Mouse (Mus musculus): ENCODE measurements at regions not wholly inside any gene's neighbourhood (a gene's known extent, or its start where the extent isn't known, plus 50 kb on each side); places are given as distances from the start of the nearest gene placed in this dataset.

GRCm38 (mm10) chr17:82846776-82847494 is 368.2 kb upstream of the Pkdcc start:
- Histone ChIP-seq H3K27ac (ENCODE audit: low read depth) (no peak overlapping the region), H3K9ac (replicated peaks) (no peak overlapping the region), H3K9me3 (ENCODE audit: low read length) (no peaks in the 10 kb centered on the region), H3K36me3 (replicated peaks; ENCODE audit: insufficient read depth, low read length) (no peaks in the 10 kb centered on the region), H3K4me2 (ENCODE audit: low read depth, low read length) (no peak overlapping the region), H3K27me3 (ENCODE audit: insufficient read depth, low read length) (no peaks in the 10 kb centered on the region), H3K4me3 (ENCODE audit: low read depth, low read length) (no peak overlapping the region), H3K4me1 (ENCODE audit: insufficient read depth) (no peaks in the 10 kb centered on the region)
- WGBS (ENCODE audit: insufficient replicate concordance), result 33% methylated on average over 5 of the region's 5 CpGs
- DNase-seq (no peak), ATAC-seq (no peak)
- no peak for TF ChIP-seq EP300 (IDR thresholded peaks at IDR 0.05; ENCODE audit: low read depth)
- TF ChIP-seq CTCF (IDR thresholded peaks at IDR 0.05; ENCODE audit: low read depth), result no peak

GRCm38 (mm10) chr17:82857199-82858147 is 357.6 kb upstream of the Pkdcc start:
- Histone ChIP-seq H3K27me3 (ENCODE audit: insufficient read depth, low read length) (no peaks in the 10 kb centered on the region), H3K4me3 (ENCODE audit: low read depth, low read length) (no peak overlapping the region), H3K9me3 (ENCODE audit: low read length) (no peaks in the 10 kb centered on the region), H3K27ac (ENCODE audit: low read depth) (no peak overlapping the region), H3K36me3 (replicated peaks; ENCODE audit: insufficient read depth, low read length) (no peaks in the 10 kb centered on the region), H3K4me1 (ENCODE audit: insufficient read depth) (no peaks in the 10 kb centered on the region), H3K4me2 (ENCODE audit: low read depth, low read length) (no peak overlapping the region), H3K9ac (replicated peaks) (no peak overlapping the region)
- 24% methylated on average over 16 of the region's 16 CpGs for WGBS (ENCODE audit: insufficient replicate concordance)
- TF ChIP-seq CTCF (IDR thresholded peaks at IDR 0.05; ENCODE audit: low read depth) (peak; percentile 84), EP300 (IDR thresholded peaks at IDR 0.05; ENCODE audit: low read depth) (no peak)
- peak; percentile 63 for DNase-seq
- ATAC-seq, result no peak

DNA sequence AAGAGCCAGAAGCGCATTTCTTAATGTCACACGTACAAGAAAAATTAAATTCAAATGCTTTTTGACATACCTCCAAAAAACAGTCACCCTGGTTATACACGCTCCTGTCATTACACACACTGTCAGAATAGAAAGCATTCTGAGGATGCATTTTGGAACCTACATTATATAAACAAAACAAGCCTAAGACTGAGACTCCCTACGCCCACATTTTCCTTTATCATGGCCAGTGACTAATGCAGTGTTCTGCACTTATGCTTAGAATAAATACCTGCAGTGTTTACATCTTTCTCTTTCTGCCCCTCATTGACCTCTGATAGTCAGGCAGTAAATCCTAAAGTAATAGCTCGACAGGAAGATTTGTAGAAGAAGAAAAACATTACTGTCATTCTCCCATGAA is 354.7 kb upstream of the Pkdcc start:
- Histone ChIP-seq H3K4me1 (ENCODE audit: insufficient read depth) (no peaks in the 10 kb centered on the region), H3K9ac (replicated peaks) (no peak overlapping the region), H3K36me3 (replicated peaks; ENCODE audit: insufficient read depth, low read length) (no peaks in the 10 kb centered on the region), H3K27ac (ENCODE audit: low read depth) (no peak overlapping the region), H3K9me3 (ENCODE audit: low read length) (no peaks in the 10 kb centered on the region), H3K27me3 (ENCODE audit: insufficient read depth, low read length) (no peaks in the 10 kb centered on the region), H3K4me3 (ENCODE audit: low read depth, low read length) (no peak overlapping the region), H3K4me2 (ENCODE audit: low read depth, low read length) (no peak overlapping the region)
- DNase-seq (no peak), ATAC-seq (no peak)
- WGBS (ENCODE audit: insufficient replicate concordance), result 75% methylated on average over 5 of the region's 5 CpGs
- TF ChIP-seq CTCF (IDR thresholded peaks at IDR 0.05; ENCODE audit: low read depth), result no peak
- no peak for TF ChIP-seq EP300 (IDR thresholded peaks at IDR 0.05; ENCODE audit: low read depth)

DNA sequence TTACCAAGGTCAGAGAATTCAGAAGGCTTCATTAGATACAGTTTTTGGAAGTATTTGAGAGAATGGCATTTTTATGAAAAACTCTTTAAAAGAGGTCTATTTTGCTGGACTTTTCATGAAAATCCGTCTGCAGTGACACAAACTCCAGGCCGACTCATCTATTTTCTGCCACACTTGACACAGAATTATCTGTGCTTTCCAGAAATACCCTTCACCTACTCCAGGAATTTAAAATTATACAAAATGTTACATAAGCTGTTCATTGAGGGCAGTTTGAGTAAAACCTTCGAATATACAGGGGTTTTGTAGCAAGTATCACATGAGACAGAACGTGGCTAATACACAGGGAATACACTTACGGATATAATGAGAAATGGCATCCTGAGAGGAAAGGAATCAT is 354.1 kb upstream of the Pkdcc start:
- 68% methylated on average over 5 of the region's 5 CpGs for WGBS (ENCODE audit: insufficient replicate concordance)

DNA sequence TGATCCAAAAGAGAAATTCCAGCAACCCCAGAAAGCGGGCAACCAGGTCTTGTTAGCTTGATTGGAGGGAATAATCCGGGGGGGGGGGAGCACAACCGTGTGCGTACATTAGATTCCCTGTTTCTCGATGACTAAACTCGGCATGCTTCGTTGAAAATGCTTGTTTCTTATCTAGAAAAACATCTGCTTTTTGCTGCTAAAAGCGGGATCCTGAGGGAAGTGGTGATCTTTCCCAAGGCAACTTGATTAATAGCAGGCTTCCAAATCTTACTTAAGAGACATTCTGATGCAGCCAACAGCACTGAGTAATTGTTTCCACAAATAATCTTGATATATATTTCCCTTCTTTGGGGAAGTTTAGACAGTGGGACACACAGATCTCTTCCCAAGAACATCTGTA is 338.0 kb upstream of the Pkdcc start:
- Histone ChIP-seq H3K4me1 (ENCODE audit: insufficient read depth) (no peaks in the 10 kb centered on the region), H3K9me3 (ENCODE audit: low read length) (no peaks in the 10 kb centered on the region), H3K4me2 (ENCODE audit: low read depth, low read length) (no peak overlapping the region), H3K4me3 (ENCODE audit: low read depth, low read length) (no peak overlapping the region), H3K9ac (replicated peaks) (no peak overlapping the region), H3K36me3 (replicated peaks; ENCODE audit: insufficient read depth, low read length) (no peaks in the 10 kb centered on the region), H3K27me3 (ENCODE audit: insufficient read depth, low read length) (no peaks in the 10 kb centered on the region), H3K27ac (ENCODE audit: low read depth) (no peak overlapping the region)
- DNase-seq (no peak), ATAC-seq (no peak)
- TF ChIP-seq CTCF (IDR thresholded peaks at IDR 0.05; ENCODE audit: low read depth) (no peak), EP300 (IDR thresholded peaks at IDR 0.05; ENCODE audit: low read depth) (no peak)
- 49% methylated on average over 8 of the region's 8 CpGs for WGBS (ENCODE audit: insufficient replicate concordance)

More for the DNA sequence above, 354.1 kb upstream of the Pkdcc start:
- Histone ChIP-seq H3K9me3 (ENCODE audit: low read length) (no peaks in the 10 kb centered on the region), H3K27ac (ENCODE audit: low read depth) (no peak overlapping the region), H3K9ac (replicated peaks) (no peak overlapping the region), H3K27me3 (ENCODE audit: insufficient read depth, low read length) (no peaks in the 10 kb centered on the region), H3K4me1 (ENCODE audit: insufficient read depth) (no peaks in the 10 kb centered on the region), H3K4me2 (ENCODE audit: low read depth, low read length) (no peak overlapping the region), H3K4me3 (ENCODE audit: low read depth, low read length) (no peak overlapping the region), H3K36me3 (replicated peaks; ENCODE audit: insufficient read depth, low read length) (no peaks in the 10 kb centered on the region)
- DNase-seq, result no peak
- TF ChIP-seq CTCF (IDR thresholded peaks at IDR 0.05; ENCODE audit: low read depth) (no peak), EP300 (IDR thresholded peaks at IDR 0.05; ENCODE audit: low read depth) (no peak)
- ATAC-seq, result no peak

GRCm38 (mm10) chr17:82900602-82901001 is 314.5 kb upstream of the Pkdcc start:
- ATAC-seq (no peak), DNase-seq (no peak)
- Histone ChIP-seq H3K9me3 (ENCODE audit: low read length) (no peaks in the 10 kb centered on the region), H3K27ac (ENCODE audit: low read depth) (no peak overlapping the region), H3K4me1 (ENCODE audit: insufficient read depth) (no peaks in the 10 kb centered on the region), H3K4me3 (ENCODE audit: low read depth, low read length) (no peak overlapping the region), H3K4me2 (ENCODE audit: low read depth, low read length) (no peak overlapping the region), H3K36me3 (replicated peaks; ENCODE audit: insufficient read depth, low read length) (no peaks in the 10 kb centered on the region), H3K9ac (replicated peaks) (no peak overlapping the region), H3K27me3 (ENCODE audit: insufficient read depth, low read length) (no peaks in the 10 kb centered on the region)
- TF ChIP-seq CTCF (IDR thresholded peaks at IDR 0.05; ENCODE audit: low read depth), result no peak
- no peak for TF ChIP-seq EP300 (IDR thresholded peaks at IDR 0.05; ENCODE audit: low read depth)
- WGBS (ENCODE audit: insufficient replicate concordance), result 58% methylated on average over 2 of the region's 2 CpGs

Data from liver, postnatal 0 days (tissue).